Mouse (Mus musculus) B cell, adult 67 days (primary cell): Measurements from ENCODE around the gene Tnni2. TPM values are rescaled to one million over a fixed set of nuclear protein-coding genes. Genes with fewer than 3 reads are reported as not detected.

Source experiments
- total RNA-seq, 2 experiments: library from RNA; stranded (reverse); gene quantifications; 4 replicates each; pipeline ENCODE4 v1.2.4; 2023

The Tnni2 gene
- total RNA-seq, result 1 to 10 TPM; 3.3 to 7.1 TPM

DNA sequence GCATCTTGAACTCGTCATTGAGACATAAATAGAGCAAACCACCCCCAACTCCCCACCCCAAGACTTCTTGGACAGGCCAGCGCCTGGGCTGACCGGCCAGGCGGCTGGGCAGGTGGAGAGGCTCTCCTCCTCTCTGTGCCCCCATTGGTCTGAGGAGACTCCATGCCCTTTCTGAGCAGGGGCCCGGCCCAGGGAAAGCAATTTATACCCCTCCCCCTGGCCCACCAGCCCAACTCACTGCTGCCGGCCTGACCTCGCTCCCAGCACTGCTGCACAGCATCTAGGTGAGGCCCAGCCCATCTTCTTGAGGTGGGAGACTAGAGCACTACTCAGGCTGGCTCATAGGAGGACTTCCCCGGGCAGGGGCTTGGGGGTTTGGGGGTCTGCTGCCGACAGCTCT, at the start of gene Tnni2:
Gene Tnni2 (plus strand): TSS at position 224 of the 400 bp plus-strand sequence.

DNA sequence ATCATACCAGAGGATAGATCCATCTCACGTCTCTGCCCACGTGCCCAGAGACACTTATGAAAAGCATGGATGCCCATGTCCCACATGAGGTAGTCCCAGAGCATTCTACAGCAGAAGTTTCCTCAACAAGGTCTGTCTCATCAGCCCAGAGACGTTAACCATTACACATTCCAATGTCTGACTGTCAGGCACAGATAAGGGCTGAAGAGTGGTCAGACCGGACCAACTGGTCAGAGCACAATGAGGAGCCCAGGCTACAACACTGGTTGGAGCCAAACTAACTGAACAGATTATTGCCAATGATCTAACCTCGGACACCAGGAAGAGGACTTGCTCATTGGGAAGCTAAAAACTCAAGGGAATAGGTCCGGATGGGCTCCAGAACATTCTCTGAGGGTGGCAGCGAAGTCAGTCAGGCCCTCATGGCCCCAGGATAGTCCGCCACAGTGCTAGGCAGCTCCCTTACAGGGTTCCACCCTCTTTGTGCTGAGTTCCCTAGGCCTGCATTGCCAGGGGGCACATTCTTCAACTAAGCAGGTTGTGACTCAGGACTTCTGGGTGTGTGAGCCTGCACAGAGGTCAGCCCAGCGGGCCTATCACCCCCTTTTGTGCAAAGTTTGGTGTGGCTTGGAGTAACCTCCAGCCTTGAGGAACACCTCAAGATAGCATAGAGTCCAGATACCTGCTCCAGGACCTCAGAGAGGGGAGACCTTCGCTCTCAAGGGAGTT, 7.3 kb upstream of the Tnni2 start, which contains the start of gene Syt8:
Gene Syt8 (plus strand): TSS at position 714 of the 729 bp plus-strand sequence.

DNA sequence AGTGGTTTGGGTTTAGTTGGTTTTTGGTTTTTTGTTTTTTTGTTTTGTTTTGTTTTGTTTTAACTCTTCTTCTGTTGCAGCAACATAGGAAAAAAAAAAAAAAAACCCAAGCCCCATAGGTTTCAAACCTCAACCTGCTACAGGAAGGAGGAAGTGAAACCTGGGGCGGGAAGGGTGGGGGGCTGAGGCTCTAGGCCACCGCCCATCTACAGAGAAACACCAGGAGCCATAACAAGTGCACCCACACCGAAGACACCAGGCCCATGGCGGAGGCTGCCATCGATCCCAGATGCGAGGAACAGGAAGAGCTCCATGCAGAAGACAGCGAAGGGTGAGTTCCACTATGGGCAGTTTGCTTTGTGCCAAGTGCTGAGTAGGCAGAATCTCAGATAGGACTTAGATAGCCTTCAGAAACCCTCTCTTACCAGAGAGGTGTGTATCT, 19.0 kb downstream of the Tnni2 start, which contains the start of gene Lsp1:
Gene Lsp1 (plus strand): TSS at position 174 of the 442 bp plus-strand sequence.

Other genes starting within 250 kb of the Tnni2 start
- not detected for gene Krtap5-3, start 240.4 kb upstream of the Tnni2 start, total RNA-seq
- not detected for gene Gm7579, start 229.9 kb upstream of the Tnni2 start, total RNA-seq
- gene Krtap5-5, start 211.8 kb upstream of the Tnni2 start, total RNA-seq, result not detected
- gene Gm40460, start 200.7 kb upstream of the Tnni2 start, total RNA-seq, result not detected
- not detected for gene Gm2431, start 183.5 kb upstream of the Tnni2 start, total RNA-seq
- not detected for gene Gm4559, start 167.4 kb upstream of the Tnni2 start, total RNA-seq
- gene Krtap5-1, start 144.7 kb upstream of the Tnni2 start, total RNA-seq, result not detected
- not detected for gene Krtap5-4, start 138.3 kb upstream of the Tnni2 start, total RNA-seq
- under 1 TPM in 1 of 2 experiments, not detected in 1; 0.70 TPM for gene Ifitm10, start 68.1 kb upstream of the Tnni2 start, total RNA-seq
- gene Gm49369, start 59.1 kb upstream of the Tnni2 start, total RNA-seq, result 1 to 10 TPM in 1 of 2 experiments, not detected in 1; 4.8 TPM
- 10 to 100 TPM; 61.8 to 67.8 TPM for gene Ctsd, start 53.8 kb upstream of the Tnni2 start, total RNA-seq
- gene Syt8, start 7.0 kb upstream of the Tnni2 start, total RNA-seq, result not detected
- gene Lsp1, start 19.0 kb downstream of the Tnni2 start, total RNA-seq, result 100 to 1,000 TPM; 852 to 856 TPM
- gene Tnnt3, start 57.0 kb downstream of the Tnni2 start, total RNA-seq, result 10 to 100 TPM; 35.7 to 36.8 TPM
- gene Mrpl23, start 90.9 kb downstream of the Tnni2 start, total RNA-seq, result 10 to 100 TPM; 12.0 to 12.3 TPM
- gene Igf2, start 225.0 kb downstream of the Tnni2 start, total RNA-seq, result not detected
- not detected for gene Gm49394, start 228.1 kb downstream of the Tnni2 start, total RNA-seq